25 mouse cellular contexts compared by ENCODE assay signal in genomic region chr13:38967518-38967917, GRCm38 (mm10). TPM values are rescaled to one million over a fixed set of nuclear protein-coding genes. Genes with fewer than 3 reads are reported as not detected.
DNase-seq lines count a peak whose midpoint lies in the region; ATAC-seq and TF ChIP-seq lines count a peak whose summit lies in the region.
"Had no signal": no experiment of that assay in that cellular context is flagged by ENCODE, and none has a peak within 500 bp of the region (broad histone marks: within the 10 kb centered on the region; RNA-seq: fewer than 3 reads in every experiment).

No protein-coding gene starts in this region.

- peak; percentile 76 for ATAC-seq in liver, embryonic 11.5 days (replicated peaks; ENCODE audit: low FRiP score)
- ATAC-seq in liver, postnatal 0 days: no peak
- peak; percentile 44 for ATAC-seq in liver, embryonic 15.5 days (ENCODE audit: insufficient read depth)
- peak; percentile 55 for ATAC-seq in megakaryocyte-erythroid progenitor cell, adult 5-6 weeks (replicated peaks; ENCODE audit: low FRiP score, low TSS enrichment, poor library complexity, severe bottlenecking)
- ATAC-seq: forebrain, embryonic 14.5 days; forebrain, postnatal 0 days; Patski had no signal

- H3K36me3 ChIP-seq in liver, embryonic 11.5 days (ENCODE audit: control insufficient read depth, insufficient read depth, low read length): no peaks in the 10 kb centered on the region
- H3K36me3 ChIP-seq in liver, postnatal 0 days (replicated peaks; ENCODE audit: insufficient read depth, low read length): no peaks in the 10 kb centered on the region
- peaks cover 0 to 4% of the 10 kb centered on the region in 2 experiments; a peak in 2 of 4 replicates for H3K36me3 ChIP-seq in MEL (ENCODE audit: control insufficient read depth in 1 of 2, insufficient read depth in 2 of 2, low read length in 2 of 2)
- H3K36me3 ChIP-seq in liver, embryonic 15.5 days (replicated peaks): no peaks in the 10 kb centered on the region
- H3K36me3 ChIP-seq: embryonic facial prominence, embryonic 12.5 days; embryonic facial prominence, embryonic 15.5 days; heart, embryonic 12.5 days; heart, embryonic 15.5 days; hindbrain, embryonic 10.5 days; hindbrain, embryonic 13.5 days had no signal

- no peak overlapping the region for H3K27ac ChIP-seq in liver, embryonic 11.5 days (ENCODE audit: low read depth, low read length)
- H3K27ac ChIP-seq in liver, postnatal 0 days (ENCODE audit: low read depth): no peak overlapping the region
- H3K27ac ChIP-seq in MEL (ENCODE audit: control insufficient read depth, low read depth, low read length): no peak overlapping the region
- H3K27ac ChIP-seq in liver, embryonic 15.5 days (replicated peaks): no peak overlapping the region
- H3K27ac ChIP-seq: embryonic facial prominence, embryonic 12.5 days; embryonic facial prominence, embryonic 15.5 days; heart, embryonic 15.5 days; hindbrain, embryonic 10.5 days; hindbrain, embryonic 13.5 days had no signal

- no peak overlapping the region for H3K9ac ChIP-seq in liver, embryonic 11.5 days (ENCODE audit: low read depth, low read length)
- H3K9ac ChIP-seq in liver, postnatal 0 days (replicated peaks): no peak overlapping the region
- H3K9ac ChIP-seq in MEL (ENCODE audit: control insufficient read depth, low read depth, low read length, poor library complexity, severe bottlenecking): no peak overlapping the region
- H3K9ac ChIP-seq in liver, embryonic 15.5 days: no peak overlapping the region
- H3K9ac ChIP-seq: embryonic facial prominence, embryonic 12.5 days; embryonic facial prominence, embryonic 15.5 days; forebrain, postnatal 0 days; heart, embryonic 12.5 days; heart, embryonic 15.5 days; hindbrain, embryonic 13.5 days had no signal

- H3K79me2 ChIP-seq in MEL (ENCODE audit: control insufficient read depth, insufficient read depth, low read length, poor library complexity): no peaks in the 10 kb centered on the region

- H3K27me3 ChIP-seq in liver, embryonic 11.5 days (replicated peaks; ENCODE audit: control insufficient read depth, insufficient read depth, low read length): no peaks in the 10 kb centered on the region
- H3K27me3 ChIP-seq in liver, postnatal 0 days (ENCODE audit: insufficient read depth, low read length): no peaks in the 10 kb centered on the region
- no peaks in the 10 kb centered on the region; a peak in 1 of 4 replicates for H3K27me3 ChIP-seq in MEL (ENCODE audit: control insufficient read depth in 1 of 2, insufficient read depth in 2 of 2, low read length in 2 of 2)
- H3K27me3 ChIP-seq in liver, embryonic 15.5 days: no peaks in the 10 kb centered on the region
- H3K27me3 ChIP-seq: embryonic facial prominence, embryonic 12.5 days; embryonic facial prominence, embryonic 15.5 days; heart, embryonic 12.5 days; heart, embryonic 15.5 days; hindbrain, embryonic 13.5 days; Patski had no signal

- TF ChIP-seq RAD21 in MEL (IDR thresholded peaks at IDR 0.05; ENCODE audit: low read depth, low read length): no peak

- TF ChIP-seq POLR2A in MEL (IDR thresholded peaks at IDR 0.05; ENCODE audit: control insufficient read depth in 1 of 2, insufficient read depth in 1 of 2, low read depth in 1 of 2, low read length in 2 of 2, poor library complexity in 1 of 2): no peak

- 73% methylated on average over 1 of the region's 1 CpGs for WGBS in liver, embryonic 11.5 days
- 83% methylated on average over 1 of the region's 1 CpGs for WGBS in liver, postnatal 0 days (ENCODE audit: insufficient replicate concordance)
- 47% methylated on average over 1 of the region's 1 CpGs for WGBS in liver, embryonic 15.5 days (ENCODE audit: insufficient replicate concordance)

- H3K9me3 ChIP-seq in liver, embryonic 11.5 days (ENCODE audit: control insufficient read depth, low read length): no peaks in the 10 kb centered on the region
- H3K9me3 ChIP-seq in liver, postnatal 0 days (ENCODE audit: low read length): no peaks in the 10 kb centered on the region
- no peaks in the 10 kb centered on the region for H3K9me3 ChIP-seq in MEL (replicated peaks; ENCODE audit: insufficient read depth, low read length)
- H3K9me3 ChIP-seq in liver, embryonic 15.5 days (replicated peaks): no peaks in the 10 kb centered on the region
- H3K9me3 ChIP-seq: embryonic facial prominence, embryonic 12.5 days; embryonic facial prominence, embryonic 15.5 days; heart, embryonic 15.5 days; hindbrain, embryonic 13.5 days had no signal

- H3K4me1 ChIP-seq in liver, embryonic 11.5 days (replicated peaks; ENCODE audit: control insufficient read depth, insufficient read depth, low read length): no peaks in the 10 kb centered on the region
- no peaks in the 10 kb centered on the region for H3K4me1 ChIP-seq in liver, postnatal 0 days (ENCODE audit: insufficient read depth)
- H3K4me1 ChIP-seq in MEL (ENCODE audit: control insufficient read depth in 1 of 2, insufficient read depth in 2 of 2, low read length in 2 of 2): peaks cover 6 to 7% of the 10 kb centered on the region in 2 experiments
- peaks cover 7% of the 10 kb centered on the region; the same call in 1 of the 2 replicates for H3K4me1 ChIP-seq in liver, embryonic 15.5 days (replicated peaks)
- H3K4me1 ChIP-seq: embryonic facial prominence, embryonic 12.5 days; embryonic facial prominence, embryonic 15.5 days; heart, embryonic 12.5 days; heart, embryonic 15.5 days; hindbrain, embryonic 13.5 days had no signal

- no peak for DNase-seq in liver, embryonic 11.5 days (ENCODE audit: low spot score)
- DNase-seq in liver, postnatal 0 days: no peak
- DNase-seq in MEL (ENCODE audit: low read depth, low spot score): peak; percentile 55
- DNase-seq in gastrocnemius, adult 18-20 months (ENCODE audit: low spot score): no peak
- no peak for DNase-seq in layer of hippocampus, adult 11-12 months (ENCODE audit: low spot score)
- DNase-seq: adrenal gland, postnatal 10 days; adrenal gland, postnatal 36 days; cerebellum, adult 18-20 months; cerebellum, adult 9-11 months; cerebellum, postnatal 25 days; forebrain, postnatal 0 days; gastrocnemius, postnatal 25 days; heart, adult 18-20 months; heart, postnatal 10 days; heart, postnatal 36 days had no signal

- H3K4me3 ChIP-seq in liver, embryonic 11.5 days (ENCODE audit: low read depth, low read length): no peak overlapping the region
- no peak overlapping the region for H3K4me3 ChIP-seq in liver, postnatal 0 days (ENCODE audit: low read depth, low read length)
- H3K4me3 ChIP-seq in MEL (ENCODE audit: control insufficient read depth in 1 of 2, insufficient read depth in 1 of 2, low read depth in 2 of 2, low read length in 2 of 2): no peak overlapping the region
- no peak overlapping the region for H3K4me3 ChIP-seq in liver, embryonic 15.5 days (replicated peaks)
- H3K4me3 ChIP-seq: embryonic facial prominence, embryonic 12.5 days; embryonic facial prominence, embryonic 15.5 days; heart, embryonic 12.5 days; heart, embryonic 15.5 days; hindbrain, embryonic 10.5 days; hindbrain, embryonic 13.5 days had no signal

- no peak overlapping the region for H3K4me2 ChIP-seq in liver, embryonic 11.5 days
- H3K4me2 ChIP-seq in liver, postnatal 0 days (ENCODE audit: low read depth, low read length): no peak overlapping the region
- H3K4me2 ChIP-seq in liver, embryonic 15.5 days: no peak overlapping the region
- H3K4me2 ChIP-seq: embryonic facial prominence, embryonic 12.5 days; embryonic facial prominence, embryonic 15.5 days; heart, embryonic 12.5 days; heart, embryonic 15.5 days; hindbrain, embryonic 13.5 days had no signal

- no peak for TF ChIP-seq CTCF in liver, postnatal 0 days (IDR thresholded peaks at IDR 0.05; ENCODE audit: low read depth)
- TF ChIP-seq CTCF in MEL (IDR thresholded peaks at IDR 0.05 in 2 of 3, conservative IDR thresholded peaks at IDR 0.05 in 1 of 3; ENCODE audit: control insufficient read depth in 1 of 3, insufficient read depth in 1 of 3, low read depth in 2 of 3, low read length in 3 of 3, poor library complexity in 1 of 3, severe bottlenecking in 1 of 3): no peak

- TF ChIP-seq EP300 in liver, postnatal 0 days (IDR thresholded peaks at IDR 0.05; ENCODE audit: low read depth): no peak
- no peak for TF ChIP-seq EP300 in MEL (IDR thresholded peaks at IDR 0.05; ENCODE audit: low read depth in 1 of 2, low read length in 2 of 2)

TF ChIP-seq in MEL, 35 proteins besides CTCF, POLR2A, EP300 and RAD21:
- TF ChIP-seq BHLHE40 (IDR thresholded peaks at IDR 0.05; ENCODE audit: borderline replicate concordance, low read depth, low read length) (no peak), MAZ (IDR thresholded peaks at IDR 0.05; ENCODE audit: low read depth, low read length) (no peak), GATA1 (IDR thresholded peaks at IDR 0.05; ENCODE audit: low read depth, low read length) (peak; percentile 41; the same call in 1 of the 2 replicates), TAL1 (IDR thresholded peaks at IDR 0.05; ENCODE audit: low read length) (peak; percentile 36; the same call in 1 of the 2 replicates)

RNA-seq across cellular contexts. Expression of gene Slc35b3, which starts 6.8 kb away (rescaled TPM):
- polyA plus RNA-seq in liver, embryonic 11.5 days (2014; fragmentation: Nextera tagmentation; extraction: Ambion mirVana): 24.9 TPM in 2 replicates
- polyA plus RNA-seq in liver, postnatal 0 days (2015; fragmentation: Nextera tagmentation; extraction: Ambion mirVana): 19.1 and 19.7 TPM in 2 replicates
- total RNA-seq in MEL (2012; rRNA removed): 12.0 and 12.4 TPM in 2 replicates
- 10 to 100 TPM in 1 of 2 experiments, not detected in 1; 16.2 TPM for polyA plus RNA-seq in MEL (2012; ENCODE audit: insufficient read depth in 1 of 2, insufficient read length in 2 of 2, low read depth in 1 of 2, low replicate concordance in 2 of 2, missing spikeins in 1 of 2)
- 12.2 and 12.5 TPM in 2 replicates for polyA plus RNA-seq in liver, embryonic 15.5 days (2015; fragmentation: Nextera tagmentation; extraction: Ambion mirVana)
- 25.5 and 40.9 TPM in 2 replicates for total RNA-seq in megakaryocyte-erythroid progenitor cell, adult 5-6 weeks (2014; fragmentation: Nextera tagmentation)
- 19.7 and 35.4 TPM in 2 replicates for total RNA-seq in megakaryocyte-erythroid progenitor cell, adult 5-6 weeks (2017)
- 1 to 10 TPM; 2.3 to 2.9 TPM for total RNA-seq in gastrocnemius, adult 18-20 months (2021)
